Mouse (Mus musculus): ENCODE data around the gene Ripor1. TPM values are rescaled to one million over a fixed set of nuclear protein-coding genes. Genes with fewer than 3 reads are reported as not detected.
A peak's percentile ranks its signal among the peaks of the same experiment; 100 is the strongest.

The Ripor1 gene
- polyA plus RNA-seq, 1 experiment, result 47.6 TPM

- H3K27me3 ChIP-seq (ENCODE audit: control insufficient read depth, insufficient read depth, insufficient read length), result no peaks in the 10 kb centered on the region
- H3ac ChIP-seq (ENCODE audit: control insufficient read depth, insufficient read length), result peak within 1 kb of the TSS; percentile 31
- H3K4me2 ChIP-seq (ENCODE audit: low read depth), result peak within 1 kb of the TSS; percentile 85
- H3K36me3 ChIP-seq (ENCODE audit: control insufficient read depth, insufficient read depth), result no peaks in the 10 kb centered on the region
- peak within 1 kb of the TSS; percentile 68 for H3K4me3 ChIP-seq
- peak; percentile 94 for TF ChIP-seq USF1 (IDR thresholded peaks at IDR 0.05; ENCODE audit: low read depth)
- no peak for TF ChIP-seq MAX (IDR thresholded peaks at IDR 0.05; ENCODE audit: low read depth)
- TF ChIP-seq POLR2A (IDR thresholded peaks at IDR 0.05; ENCODE audit: insufficient read length, low read depth), result peak; percentile 79
- TF ChIP-seq MYOD1 (IDR thresholded peaks at IDR 0.05; ENCODE audit: control insufficient read depth in 1 of 3, insufficient read length in 2 of 3, low read depth in 2 of 3), result peak in 2 of 3 experiments; percentile 46 to 74
- TF ChIP-seq TCF3 (IDR thresholded peaks at IDR 0.05; ENCODE audit: insufficient read length, low read depth), result no peak
- peak in 2 of 3 experiments; percentile 58 to 68 for TF ChIP-seq MYOG (IDR thresholded peaks at IDR 0.05; ENCODE audit: control insufficient read depth in 1 of 3, insufficient read depth in 1 of 3, insufficient read length in 2 of 3, low read depth in 2 of 3)
- TF ChIP-seq POLR2AphosphoS2 (IDR thresholded peaks at IDR 0.05; ENCODE audit: insufficient read length, low read depth), result peak; percentile 77
- TF ChIP-seq REST (IDR thresholded peaks at IDR 0.05; ENCODE audit: insufficient read depth, insufficient read length), result no peak
- TF ChIP-seq CEBPB (IDR thresholded peaks at IDR 0.05; ENCODE audit: insufficient read depth, poor library complexity, severe bottlenecking), result no peak
- peak; percentile 100 for TF ChIP-seq SRF (IDR thresholded peaks at IDR 0.05; ENCODE audit: control insufficient read depth, insufficient read length, low read depth)
- TF ChIP-seq E2F4 (IDR thresholded peaks at IDR 0.05; ENCODE audit: insufficient read depth), result no peak
- TF ChIP-seq TCF12 (IDR thresholded peaks at IDR 0.05; ENCODE audit: insufficient read depth, poor library complexity, severe bottlenecking), result no peak
- peaks cover 38% of the 10 kb centered on the region for H3K79me2 ChIP-seq (ENCODE audit: control insufficient read depth, insufficient read depth)
Observed at GRCm38 (mm10) chr8:105565952-105566702, 38.9 kb upstream of the Ripor1 start, which contains the start of gene Atp6v0d1. Gene Atp6v0d1 (minus strand): TSS chr8:105566047.

DNA sequence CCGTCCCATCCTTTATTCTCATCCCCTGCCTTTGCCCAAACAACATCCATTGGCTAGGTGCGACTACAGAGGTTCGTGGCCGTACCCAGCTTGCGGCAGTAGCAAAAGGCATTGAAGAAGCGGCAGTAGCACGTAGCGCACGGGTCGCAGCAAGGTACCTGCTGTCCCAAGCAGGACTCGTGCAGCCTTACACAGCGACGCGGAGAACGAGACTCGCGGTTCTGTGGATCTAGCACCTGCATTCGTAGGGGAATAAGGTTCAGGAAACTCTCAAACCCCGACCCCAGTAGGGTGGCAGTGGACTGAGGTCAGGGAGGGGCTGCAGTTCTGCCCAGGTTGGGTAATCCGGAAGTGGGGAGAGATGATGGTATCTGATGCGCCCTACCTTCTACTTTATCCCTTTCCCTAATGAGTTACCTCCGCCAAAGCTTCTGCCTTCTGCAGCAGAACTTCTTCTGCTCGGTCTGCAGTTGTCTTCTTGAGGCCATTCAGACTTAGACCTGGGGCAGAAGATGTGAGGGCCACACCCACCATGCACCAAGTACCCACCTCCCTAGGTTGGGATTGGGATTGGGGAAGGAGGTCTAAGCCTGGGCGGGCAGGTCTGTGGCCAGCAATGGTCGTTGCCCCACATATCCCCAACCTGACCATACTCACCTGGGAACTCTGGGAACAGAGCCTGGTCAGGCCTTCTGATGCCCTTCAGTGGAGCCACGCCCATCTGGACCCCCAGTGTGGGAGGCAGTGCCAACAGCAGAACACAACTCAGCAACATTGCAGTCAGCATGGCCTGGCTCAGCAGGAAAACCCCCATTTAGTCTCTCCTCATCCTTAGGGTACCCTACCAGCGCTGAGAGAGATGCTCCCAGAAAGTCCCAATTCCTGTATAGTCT is 38.1 kb upstream of the Ripor1 start:
- Histone ChIP-seq H3ac (ENCODE audit: control insufficient read depth, insufficient read length) (peak overlapping the region; percentile 31), H3K79me2 (ENCODE audit: control insufficient read depth, insufficient read depth) (peaks cover 34% of the 10 kb centered on the region), H3K4me2 (ENCODE audit: low read depth) (peak overlapping the region; percentile 85), H3K4me3 (peak overlapping the region; percentile 68), H3K36me3 (ENCODE audit: control insufficient read depth, insufficient read depth) (no peaks in the 10 kb centered on the region), H3K27me3 (ENCODE audit: control insufficient read depth, insufficient read depth, insufficient read length) (no peaks in the 10 kb centered on the region)
- TF ChIP-seq SRF (IDR thresholded peaks at IDR 0.05; ENCODE audit: control insufficient read depth, insufficient read length, low read depth) (no peak), USF1 (IDR thresholded peaks at IDR 0.05; ENCODE audit: low read depth) (no peak), TCF12 (IDR thresholded peaks at IDR 0.05; ENCODE audit: insufficient read depth, poor library complexity, severe bottlenecking) (no peak), POLR2A (IDR thresholded peaks at IDR 0.05; ENCODE audit: insufficient read length, low read depth) (no peak), POLR2AphosphoS2 (IDR thresholded peaks at IDR 0.05; ENCODE audit: insufficient read length, low read depth) (no peak), MYOD1 (IDR thresholded peaks at IDR 0.05; ENCODE audit: control insufficient read depth in 1 of 3, insufficient read length in 2 of 3, low read depth in 2 of 3) (no peak), MAX (IDR thresholded peaks at IDR 0.05; ENCODE audit: low read depth) (no peak), REST (IDR thresholded peaks at IDR 0.05; ENCODE audit: insufficient read depth, insufficient read length) (no peak), TCF3 (IDR thresholded peaks at IDR 0.05; ENCODE audit: insufficient read length, low read depth) (no peak), E2F4 (IDR thresholded peaks at IDR 0.05; ENCODE audit: insufficient read depth) (no peak), CEBPB (IDR thresholded peaks at IDR 0.05; ENCODE audit: insufficient read depth, poor library complexity, severe bottlenecking) (no peak), MYOG (IDR thresholded peaks at IDR 0.05; ENCODE audit: control insufficient read depth in 1 of 3, insufficient read depth in 1 of 3, insufficient read length in 2 of 3, low read depth in 2 of 3) (no peak)

DNA sequence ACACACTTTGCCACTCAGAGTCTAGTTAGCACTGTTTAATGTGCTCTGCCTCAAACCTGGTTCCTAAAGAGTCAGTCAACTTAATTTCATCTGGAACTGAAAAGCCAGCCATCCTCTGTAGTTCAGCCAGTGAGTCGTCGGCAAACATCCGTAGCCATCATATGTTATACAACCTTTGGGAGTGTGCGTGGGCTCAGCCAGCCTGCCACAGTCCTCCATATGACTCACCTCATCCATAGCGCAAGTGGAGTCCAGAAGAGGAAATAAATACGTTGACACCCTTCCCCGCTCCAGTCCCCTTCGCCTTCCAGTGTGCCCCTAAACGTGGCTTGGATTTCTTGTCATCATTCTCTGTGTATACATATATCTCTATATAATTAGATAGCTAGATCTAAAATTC is 33.2 kb upstream of the Ripor1 start:
- Histone ChIP-seq H3K36me3 (ENCODE audit: control insufficient read depth, insufficient read depth) (no peaks in the 10 kb centered on the region), H3K27me3 (ENCODE audit: control insufficient read depth, insufficient read depth, insufficient read length) (no peaks in the 10 kb centered on the region), H3K79me2 (ENCODE audit: control insufficient read depth, insufficient read depth) (no peaks in the 10 kb centered on the region), H3ac (ENCODE audit: control insufficient read depth, insufficient read length) (no peak overlapping the region), H3K4me3 (no peak overlapping the region), H3K4me2 (ENCODE audit: low read depth) (peak overlapping the region; percentile 10)
- no peak for TF ChIP-seq REST (IDR thresholded peaks at IDR 0.05; ENCODE audit: insufficient read depth, insufficient read length)
- TF ChIP-seq E2F4 (IDR thresholded peaks at IDR 0.05; ENCODE audit: insufficient read depth), result no peak
- no peak for TF ChIP-seq TCF12 (IDR thresholded peaks at IDR 0.05; ENCODE audit: insufficient read depth, poor library complexity, severe bottlenecking)
- no peak for TF ChIP-seq MYOG (IDR thresholded peaks at IDR 0.05; ENCODE audit: control insufficient read depth in 1 of 3, insufficient read depth in 1 of 3, insufficient read length in 2 of 3, low read depth in 2 of 3)

- no peak for TF ChIP-seq MYOD1 (IDR thresholded peaks at IDR 0.05; ENCODE audit: control insufficient read depth in 1 of 3, insufficient read length in 2 of 3, low read depth in 2 of 3)
- no peak for TF ChIP-seq E2F4 (IDR thresholded peaks at IDR 0.05; ENCODE audit: insufficient read depth)
- no peak for TF ChIP-seq MYOG (IDR thresholded peaks at IDR 0.05; ENCODE audit: control insufficient read depth in 1 of 3, insufficient read depth in 1 of 3, insufficient read length in 2 of 3, low read depth in 2 of 3)
- TF ChIP-seq TCF3 (IDR thresholded peaks at IDR 0.05; ENCODE audit: insufficient read length, low read depth), result no peak
- peak; percentile 22 for TF ChIP-seq USF1 (IDR thresholded peaks at IDR 0.05; ENCODE audit: low read depth)
- no peak for TF ChIP-seq POLR2A (IDR thresholded peaks at IDR 0.05; ENCODE audit: insufficient read length, low read depth)
- no peak overlapping the region for H3K4me2 ChIP-seq (ENCODE audit: low read depth)
- no peaks in the 10 kb centered on the region for H3K79me2 ChIP-seq (ENCODE audit: control insufficient read depth, insufficient read depth)
- no peaks in the 10 kb centered on the region for H3K36me3 ChIP-seq (ENCODE audit: control insufficient read depth, insufficient read depth)
- no peaks in the 10 kb centered on the region for H3K27me3 ChIP-seq (ENCODE audit: control insufficient read depth, insufficient read depth, insufficient read length)
- H3ac ChIP-seq (ENCODE audit: control insufficient read depth, insufficient read length), result no peak overlapping the region
- no peak overlapping the region for H3K4me3 ChIP-seq
Observed at GRCm38 (mm10) chr8:105573427-105573826, 31.6 kb upstream of the Ripor1 start.
